Mouse (Mus musculus) megakaryocyte, embryonic 14.5 days (primary cell): ENCODE measurements around the gene Gm43518. TPM values are rescaled to one million over a fixed set of nuclear protein-coding genes. Genes with fewer than 3 reads are reported as not detected.

ENCODE experiments used
- H3K27me3 ChIP-seq: replicated peaks from 2 replicates; pipeline ENCODE3; 2012; ENCODE audit warnings: inconsistent platforms
- H3K36me3 ChIP-seq: replicated peaks from 2 replicates; pipeline ENCODE3; 2012; ENCODE audit warnings: low read length, inconsistent platforms, mixed read lengths
- H3K4me1 ChIP-seq: 2 replicates; pipeline ENCODE4 v1.6.1; 2012; ENCODE audit warnings: inconsistent platforms
- H3K4me3 ChIP-seq: replicated peaks from 2 replicates; pipeline ENCODE3; 2012; ENCODE audit warnings: moderate library complexity, mild to moderate bottlenecking, inconsistent platforms
- H3K9me3 ChIP-seq: 2 replicates; pipeline ENCODE4 v1.6.1; 2012; ENCODE audit warnings: inconsistent platforms
- FLI1 ChIP-seq: IDR thresholded peaks from 2 replicates; pipeline ENCODE4 v1.6.1; 2012; ENCODE audit warnings: low read length, inconsistent platforms, mixed read lengths
- GATA1 ChIP-seq: IDR thresholded peaks from 3 replicates; pipeline ENCODE4 v1.6.1; 2012; ENCODE audit warnings: mixed read lengths, low read length, inconsistent platforms, borderline replicate concordance
- polyA plus RNA-seq: library from polyadenylated mRNA; stranded (reverse); fragments of >175 nt; gene quantifications from 2 replicates; pipeline ENCODE4 v1.2.3, GENCODE M21; 2012; ENCODE audit warnings: low replicate concordance; ENCODE audit not compliant: insufficient read depth

Gene Gm43518
- polyA plus RNA-seq, result not detected in 2 replicates

DNA sequence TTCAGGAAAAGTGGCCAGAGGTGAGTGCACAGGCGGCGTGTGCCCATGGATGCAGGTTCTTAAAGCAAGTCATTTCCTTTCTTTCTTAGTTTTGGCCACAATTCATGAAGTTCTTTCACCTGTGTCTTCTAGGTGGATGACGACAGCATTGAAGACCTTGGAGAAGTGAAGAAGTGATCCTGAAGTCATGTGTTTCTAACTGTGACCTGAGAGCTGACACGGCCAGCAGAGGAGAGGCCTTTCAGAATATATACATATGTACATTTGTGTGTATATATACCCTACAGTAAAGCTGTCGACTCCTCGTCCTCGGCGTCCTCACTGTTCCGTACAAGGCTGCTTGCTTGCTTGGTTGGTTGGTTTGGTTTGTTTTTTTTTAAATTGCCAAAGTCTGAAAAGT lies at the start of gene Gm43518:
TSS of gene Gm43518 (plus strand) at position 301 of the 400 bp plus-strand sequence.
- TF ChIP-seq GATA1 (no peak), FLI1 (no peak)
- H3K27me3 ChIP-seq, result no peaks in the 10 kb centered on the region
- peaks cover 16% of the 10 kb centered on the region for H3K4me1 ChIP-seq
- no peaks in the 10 kb centered on the region for H3K9me3 ChIP-seq
- H3K4me3 ChIP-seq, result no peak within 1 kb of the TSS
- peaks cover 68% of the 10 kb centered on the region for H3K36me3 ChIP-seq

DNA sequence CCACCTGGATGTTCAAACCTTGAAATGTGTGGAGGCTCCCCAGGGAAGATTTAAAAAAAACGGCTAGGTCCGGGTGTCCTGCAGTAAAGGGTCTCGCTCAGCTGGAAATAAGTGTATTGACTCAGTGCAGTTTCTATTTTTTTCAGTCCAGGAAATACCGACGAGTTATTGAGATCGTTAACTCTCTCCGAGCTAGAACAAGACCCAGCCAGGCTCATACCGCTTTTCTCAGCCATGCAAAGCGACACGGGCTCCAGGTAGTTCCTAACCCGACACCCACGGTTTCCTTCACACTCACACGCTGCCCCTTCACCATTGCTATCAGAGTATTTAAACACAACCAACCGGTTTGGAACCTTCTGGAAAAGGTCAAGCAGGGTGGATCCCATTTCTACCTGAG lies 49.2 kb upstream of the Gm43518 start:
- TF ChIP-seq GATA1 (no peak), FLI1 (no peak)
- Histone ChIP-seq H3K9me3 (no peaks in the 10 kb centered on the region), H3K27me3 (peaks cover 44% of the 10 kb centered on the region), H3K36me3 (no peaks in the 10 kb centered on the region), H3K4me1 (peaks cover 19% of the 10 kb centered on the region), H3K4me3 (no peak overlapping the region)

DNA sequence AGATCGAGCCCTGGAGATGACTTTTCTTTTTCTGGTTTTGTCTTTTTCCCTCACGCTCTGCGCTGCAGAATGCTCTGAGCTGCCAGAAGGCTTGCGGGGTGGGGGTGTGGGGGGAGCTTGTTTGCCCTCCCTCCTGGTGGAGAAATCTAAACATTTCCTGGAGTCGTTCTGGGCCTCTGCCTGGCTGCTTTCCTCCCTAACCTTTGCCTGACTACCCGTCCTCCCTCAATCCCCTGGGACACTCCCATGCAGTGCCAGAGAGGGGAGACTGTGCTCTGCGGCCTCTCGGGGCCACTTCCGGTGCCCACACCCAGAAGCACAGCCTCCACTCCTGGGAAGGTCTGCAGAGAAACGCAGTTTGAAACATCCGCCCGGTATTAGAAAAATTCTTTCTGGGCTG lies 47.3 kb upstream of the Gm43518 start, which contains the start of gene Hcar1:
TSS of gene Hcar1 (minus strand) at position 93 of the 400 bp plus-strand sequence.
- Histone ChIP-seq H3K27me3 (peaks cover 44% of the 10 kb centered on the region), H3K4me1 (peaks cover 30% of the 10 kb centered on the region), H3K9me3 (no peaks in the 10 kb centered on the region), H3K36me3 (no peaks in the 10 kb centered on the region), H3K4me3 (no peak within 1 kb of the TSS)
- no peak for TF ChIP-seq FLI1

DNA sequence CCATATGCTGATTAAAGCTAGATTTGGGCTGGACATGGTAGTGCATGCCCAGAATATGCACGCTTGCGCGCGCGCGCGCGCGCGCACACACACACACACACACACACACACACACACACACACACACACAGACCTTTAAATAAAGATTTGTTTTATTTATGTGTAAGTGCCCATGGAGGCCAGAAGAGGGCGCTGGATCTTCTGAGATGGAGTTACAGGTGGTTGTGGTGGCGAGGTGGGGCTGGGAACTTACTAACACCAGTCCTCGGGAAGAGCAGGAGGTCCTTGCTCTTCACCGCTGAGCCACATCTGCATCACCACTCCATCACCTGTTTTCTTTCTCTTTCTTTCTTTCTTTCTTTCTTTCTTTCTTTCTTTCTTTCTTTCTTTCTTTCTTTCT lies 46.4 kb upstream of the Gm43518 start:
- no peak overlapping the region for H3K4me3 ChIP-seq
- TF ChIP-seq GATA1, result no peak
- no peak for TF ChIP-seq FLI1

DNA sequence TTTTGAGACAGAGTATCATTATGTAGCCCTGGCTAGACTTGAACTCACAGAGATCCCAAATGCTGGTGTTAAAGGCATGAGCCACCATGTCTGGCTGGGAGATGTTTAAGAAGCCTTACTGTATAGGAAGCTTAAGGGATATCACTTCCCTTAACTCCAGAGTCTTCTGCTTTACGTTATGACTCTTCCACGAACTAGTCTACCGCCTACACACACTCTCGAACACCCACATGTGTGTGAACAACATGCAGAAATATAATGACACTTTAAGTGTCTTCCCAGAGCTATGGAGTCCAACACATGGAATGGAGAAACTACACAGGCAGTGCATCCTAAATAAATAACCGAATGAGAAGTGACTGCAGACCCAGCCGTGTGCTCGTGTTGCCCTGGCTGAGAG lies 43.3 kb upstream of the Gm43518 start:
- TF ChIP-seq FLI1, result no peak
- TF ChIP-seq GATA1, result no peak
- Histone ChIP-seq H3K9me3 (no peaks in the 10 kb centered on the region), H3K4me1 (peaks cover 27% of the 10 kb centered on the region), H3K27me3 (peaks cover 19% of the 10 kb centered on the region), H3K36me3 (no peaks in the 10 kb centered on the region), H3K4me3 (no peak overlapping the region)

More for the DNA sequence above, 46.4 kb upstream of the Gm43518 start:
- H3K4me1 ChIP-seq, result peaks cover 31% of the 10 kb centered on the region
- H3K9me3 ChIP-seq, result no peaks in the 10 kb centered on the region
- H3K27me3 ChIP-seq, result peaks cover 40% of the 10 kb centered on the region
- no peaks in the 10 kb centered on the region for H3K36me3 ChIP-seq

DNA sequence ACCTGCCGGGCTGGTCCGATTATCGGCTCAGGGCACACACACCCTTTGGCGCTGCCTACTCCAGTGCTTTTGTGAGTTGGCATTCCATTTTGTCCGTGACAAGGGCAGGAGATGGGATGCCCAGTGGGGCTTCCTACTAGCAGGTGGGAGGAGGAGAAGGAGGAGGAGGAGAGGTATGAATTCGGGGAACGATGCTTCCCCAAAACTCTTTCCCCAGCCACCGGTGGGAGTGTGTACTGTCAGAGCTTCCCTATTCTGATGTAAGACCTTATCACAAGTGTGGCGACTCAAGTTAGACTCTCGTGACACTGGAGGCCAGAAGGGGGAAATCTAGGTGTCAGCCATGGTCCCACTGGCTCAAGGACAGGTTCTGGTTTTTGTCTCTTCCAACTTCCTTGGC lies 42.9 kb upstream of the Gm43518 start:
- no peak overlapping the region for H3K4me3 ChIP-seq
- peaks cover 15% of the 10 kb centered on the region for H3K27me3 ChIP-seq
- no peaks in the 10 kb centered on the region for H3K36me3 ChIP-seq
- no peaks in the 10 kb centered on the region for H3K9me3 ChIP-seq
- H3K4me1 ChIP-seq, result peaks cover 26% of the 10 kb centered on the region
- TF ChIP-seq FLI1, result no peak
- no peak for TF ChIP-seq GATA1

DNA sequence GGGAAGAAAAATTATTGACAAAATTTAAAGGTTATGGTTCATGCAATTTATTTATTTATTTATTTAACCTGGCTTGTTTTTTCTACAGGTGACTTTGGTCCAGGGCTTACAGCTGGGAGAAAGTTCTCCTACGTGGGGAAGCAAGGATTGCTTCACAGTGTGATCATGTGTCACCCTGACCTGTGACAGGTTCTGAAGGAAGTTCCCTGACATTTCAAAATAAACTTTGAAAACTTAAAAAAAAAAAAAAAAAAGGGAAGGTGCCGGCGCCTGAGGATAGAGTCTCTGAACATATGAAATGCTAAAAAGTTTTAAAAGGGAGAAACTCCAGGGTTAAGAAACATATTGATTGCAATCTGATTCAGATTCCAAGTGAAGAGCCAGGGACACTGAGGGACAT lies 40.9 kb upstream of the Gm43518 start:
- no peaks in the 10 kb centered on the region for H3K36me3 ChIP-seq
- H3K9me3 ChIP-seq, result no peaks in the 10 kb centered on the region
- H3K4me1 ChIP-seq, result peaks cover 23% of the 10 kb centered on the region
- H3K4me3 ChIP-seq, result no peak overlapping the region
- H3K27me3 ChIP-seq, result peaks cover 6% of the 10 kb centered on the region
- TF ChIP-seq FLI1 (no peak), GATA1 (no peak)

DNA sequence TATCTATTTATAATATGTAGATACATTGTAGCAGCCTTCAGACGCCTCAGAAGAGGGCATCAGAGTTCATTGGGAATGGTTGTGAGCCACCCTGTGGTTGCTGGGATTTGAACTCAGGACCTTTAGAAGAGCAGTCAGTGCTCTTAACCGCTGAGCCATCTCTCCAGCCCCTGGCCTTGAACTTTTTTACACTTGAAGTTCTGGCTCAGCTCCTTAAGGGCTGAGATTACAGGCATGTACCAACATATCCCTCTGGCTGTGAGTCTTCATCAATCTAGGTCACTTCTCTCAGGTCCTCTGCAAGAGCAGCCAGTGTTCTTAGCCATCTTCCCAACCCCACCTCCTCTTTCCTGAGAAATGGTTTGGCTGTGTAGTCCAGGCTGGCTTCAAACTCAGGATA lies 36.9 kb upstream of the Gm43518 start:
- peaks cover 2% of the 10 kb centered on the region for H3K27me3 ChIP-seq
- no peaks in the 10 kb centered on the region for H3K9me3 ChIP-seq
- no peak overlapping the region for H3K4me3 ChIP-seq
- H3K36me3 ChIP-seq, result no peaks in the 10 kb centered on the region
- no peak for TF ChIP-seq FLI1
- no peak for TF ChIP-seq GATA1
- H3K4me1 ChIP-seq, result peaks cover 11% of the 10 kb centered on the region

DNA sequence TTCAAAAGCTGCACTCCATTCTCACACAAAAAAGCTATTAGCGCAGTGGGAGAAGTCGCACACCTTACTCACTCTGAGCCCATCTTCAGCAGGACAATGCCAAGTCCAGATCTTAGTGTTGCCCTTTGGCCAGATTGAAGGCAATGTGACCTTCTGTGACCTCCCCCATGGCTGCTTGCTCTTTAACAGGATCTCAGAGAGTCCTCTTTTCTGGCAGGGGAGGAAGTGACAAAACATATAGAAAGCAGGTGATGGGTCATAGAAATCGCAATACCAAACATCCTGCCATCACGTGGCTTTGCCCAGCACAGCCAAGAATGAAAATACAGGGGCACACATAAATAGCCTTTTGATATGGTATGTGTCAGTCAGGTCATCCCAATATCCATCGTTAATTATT lies 36.2 kb upstream of the Gm43518 start:
- Histone ChIP-seq H3K4me3 (no peak overlapping the region), H3K4me1 (peaks cover 11% of the 10 kb centered on the region), H3K36me3 (no peaks in the 10 kb centered on the region), H3K27me3 (peaks cover 2% of the 10 kb centered on the region), H3K9me3 (no peaks in the 10 kb centered on the region)
- TF ChIP-seq GATA1, result no peak

DNA sequence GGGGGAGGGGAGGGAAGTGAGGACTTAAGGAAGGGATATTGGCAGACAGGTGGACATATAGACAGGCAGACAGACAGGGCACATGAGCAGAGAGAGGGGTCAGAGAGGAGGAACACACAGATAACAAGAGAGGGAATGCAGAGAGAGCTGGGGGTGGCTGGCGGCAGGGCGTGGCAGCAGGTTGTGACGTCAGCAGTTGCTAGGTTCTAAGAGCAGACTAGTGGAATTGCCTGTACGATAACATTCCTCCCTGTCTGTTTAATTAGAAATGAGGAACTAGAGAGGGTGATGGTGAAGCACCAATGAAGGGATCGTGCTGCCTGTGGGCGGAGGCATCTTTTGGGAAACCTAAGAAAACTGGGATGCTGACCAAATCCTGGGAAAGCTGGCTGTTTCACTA lies 35.5 kb upstream of the Gm43518 start:
- no peaks in the 10 kb centered on the region for H3K36me3 ChIP-seq
- no peaks in the 10 kb centered on the region for H3K9me3 ChIP-seq
- peaks cover 2% of the 10 kb centered on the region for H3K27me3 ChIP-seq
- H3K4me3 ChIP-seq, result peak overlapping the region; percentile 83
- H3K4me1 ChIP-seq, result peaks cover 11% of the 10 kb centered on the region
- TF ChIP-seq GATA1 (no peak), FLI1 (no peak)

DNA sequence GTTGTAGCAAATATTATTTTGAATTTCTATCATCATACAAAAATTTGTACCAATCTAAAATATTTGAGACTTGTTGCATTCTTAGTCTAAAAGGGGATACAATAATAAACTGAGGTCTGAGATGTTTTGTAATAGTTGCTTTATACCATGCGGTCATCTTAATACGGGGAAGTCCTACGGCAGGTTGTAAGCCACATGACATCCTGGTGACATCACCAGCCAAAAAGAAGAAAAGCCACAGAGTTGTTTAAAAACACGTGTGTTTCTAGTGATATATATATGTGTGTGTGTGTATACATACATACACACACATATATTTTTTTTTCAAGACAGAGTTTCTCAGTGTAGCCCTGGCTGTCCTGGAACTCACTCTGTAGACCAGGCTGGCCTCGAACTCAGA lies 33.7 kb upstream of the Gm43518 start:
- Histone ChIP-seq H3K9me3 (no peaks in the 10 kb centered on the region), H3K27me3 (peaks cover 2% of the 10 kb centered on the region), H3K36me3 (no peaks in the 10 kb centered on the region), H3K4me1 (peaks cover 19% of the 10 kb centered on the region), H3K4me3 (no peak overlapping the region)
- TF ChIP-seq FLI1 (no peak), GATA1 (no peak)
